Mouse (Mus musculus): ENCODE measurements at regions not wholly inside any gene's neighbourhood (a gene's known extent, or its start where the extent isn't known, plus 50 kb on each side); places are given as distances from the start of the nearest gene placed in this dataset.
"Not testable (repeated sequence)": the region's sequence is repeated elsewhere in the genome, so short reads cannot be mapped to it uniquely, and the experiment has no call there.

GRCm38 (mm10) chr12:54519370-54519769 is 137.0 kb downstream of the Sptssa start:
- DNase-seq (ENCODE audit: low read depth), result no peak

GRCm38 (mm10) chr12:54517265-54517664 is 139.1 kb downstream of the Sptssa start:
- no peak for DNase-seq (ENCODE audit: low read depth)

- DNase-seq (ENCODE audit: low read depth), result no peak
Measured at GRCm38 (mm10) chr12:54516463-54516862, 139.9 kb downstream of the Sptssa start.

- DNase-seq (ENCODE audit: low read depth), result not testable (repeated sequence)
Measured at GRCm38 (mm10) chr12:54516039-54516438, 140.3 kb downstream of the Sptssa start.

DNA sequence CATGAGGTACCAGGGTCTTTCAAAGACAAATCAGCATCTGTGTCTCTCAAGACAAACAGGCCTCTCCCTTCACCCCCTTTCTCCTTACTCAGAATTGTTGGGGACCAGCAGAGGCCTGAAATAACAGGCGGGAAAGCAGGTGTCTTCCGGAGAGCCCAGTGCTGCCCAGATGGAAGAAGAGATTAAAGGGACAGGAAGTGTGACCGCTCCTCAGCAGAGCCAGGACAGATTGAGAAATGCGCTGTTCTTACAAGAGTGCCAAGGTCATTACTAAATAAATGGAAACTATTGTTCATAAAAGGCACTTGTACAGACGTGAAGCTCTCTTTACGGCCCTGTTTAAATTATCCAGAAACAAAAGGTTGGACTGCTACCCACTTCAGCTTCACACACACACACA is 146.5 kb downstream of the Sptssa start:
- DNase-seq (ENCODE audit: low read depth), result no peak

DNA sequence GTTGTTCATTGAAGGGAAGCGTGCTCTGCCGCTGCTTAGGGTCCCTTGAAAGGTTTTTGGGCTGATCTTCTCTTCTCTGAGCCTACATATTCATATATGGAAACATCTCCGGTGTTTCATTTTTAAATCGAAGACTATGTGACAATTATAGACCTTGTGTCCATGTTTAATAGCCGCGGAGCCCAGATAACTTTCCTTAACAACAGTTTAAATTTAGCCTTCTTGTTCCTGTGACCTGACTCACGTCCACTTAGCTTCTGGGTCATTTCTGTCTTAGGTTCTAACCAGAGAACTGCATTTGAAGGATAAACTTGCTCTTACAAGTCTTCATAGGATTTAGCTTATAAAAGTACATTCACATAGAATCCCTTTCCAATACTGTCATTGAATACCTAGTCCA is 153.6 kb downstream of the Sptssa start:
- DNase-seq (ENCODE audit: low read depth), result no peak

DNA sequence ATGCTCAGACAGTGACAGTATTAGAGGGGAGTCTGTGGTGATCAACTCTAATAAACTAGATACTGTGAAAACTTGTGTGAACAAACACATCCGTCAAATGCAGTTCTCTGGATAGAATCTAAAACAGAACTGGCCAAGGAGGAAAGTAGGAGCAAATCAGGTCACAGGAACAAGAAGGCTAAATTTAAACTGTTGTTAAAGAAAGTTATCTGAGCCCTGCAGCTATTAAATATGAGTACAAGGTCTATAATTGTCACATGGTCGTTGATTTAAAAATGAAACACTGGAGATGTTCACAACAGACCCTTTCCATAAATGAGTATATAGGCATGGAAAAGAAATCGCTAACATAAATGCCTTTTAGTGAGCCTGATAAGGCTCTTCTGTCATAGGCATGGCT is 156.4 kb downstream of the Sptssa start:
- no peak for DNase-seq (ENCODE audit: low read depth)

GRCm38 (mm10) chr12:54495701-54496374 is 160.5 kb downstream of the Sptssa start:
- DNase-seq (ENCODE audit: low read depth), result no peak

DNA sequence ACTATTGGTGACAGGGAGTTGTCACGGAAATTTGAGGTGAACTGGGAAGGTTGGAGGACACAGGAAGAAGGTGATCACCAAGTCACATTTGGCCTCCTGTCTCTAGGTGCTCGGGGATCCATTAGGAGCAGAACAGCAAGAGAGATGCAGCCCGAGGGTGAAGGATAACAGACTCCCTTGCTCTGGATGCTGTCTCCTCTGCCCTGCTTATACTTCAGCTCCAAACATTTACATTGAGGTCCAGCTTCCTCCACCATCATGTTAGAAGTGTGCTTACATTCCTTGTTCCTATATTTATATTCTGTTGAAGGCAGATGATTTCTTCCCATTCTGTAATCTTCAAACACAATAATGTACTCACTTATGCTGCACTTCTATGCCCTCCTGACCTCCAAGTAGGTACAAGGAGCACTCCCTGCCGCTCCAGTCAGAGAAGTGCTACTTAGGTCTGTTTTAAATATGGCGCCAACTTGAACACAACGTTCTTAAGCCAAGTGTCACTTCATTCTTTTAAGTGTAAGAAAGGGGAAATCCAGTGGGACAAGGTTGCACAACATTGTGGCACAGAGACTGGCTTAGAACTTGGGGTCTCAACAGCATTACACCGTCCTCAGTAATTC is 161.5 kb downstream of the Sptssa start:
- no peak for DNase-seq (ENCODE audit: low read depth)

DNA sequence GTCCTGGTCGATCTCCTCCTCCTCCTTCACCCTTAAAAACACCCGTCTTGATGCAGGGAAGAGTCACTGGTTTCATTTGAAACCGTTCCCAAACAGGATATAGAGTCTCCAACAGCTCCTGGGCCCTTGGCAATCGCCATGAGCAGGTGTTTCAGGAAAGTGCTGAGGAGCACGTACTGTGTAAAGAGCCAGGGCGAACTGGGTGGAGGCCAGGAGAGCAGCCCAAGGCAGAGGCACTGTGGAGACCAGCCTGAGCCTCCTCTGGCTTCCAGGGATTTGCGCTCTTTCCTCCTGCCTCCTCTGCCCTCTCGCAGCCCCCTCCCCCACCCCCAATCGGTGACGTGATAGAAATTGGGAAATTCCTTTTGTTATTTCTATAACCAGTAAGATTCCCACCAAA is 163.6 kb downstream of the Sptssa start:
- no peak for DNase-seq (ENCODE audit: low read depth)

DNA sequence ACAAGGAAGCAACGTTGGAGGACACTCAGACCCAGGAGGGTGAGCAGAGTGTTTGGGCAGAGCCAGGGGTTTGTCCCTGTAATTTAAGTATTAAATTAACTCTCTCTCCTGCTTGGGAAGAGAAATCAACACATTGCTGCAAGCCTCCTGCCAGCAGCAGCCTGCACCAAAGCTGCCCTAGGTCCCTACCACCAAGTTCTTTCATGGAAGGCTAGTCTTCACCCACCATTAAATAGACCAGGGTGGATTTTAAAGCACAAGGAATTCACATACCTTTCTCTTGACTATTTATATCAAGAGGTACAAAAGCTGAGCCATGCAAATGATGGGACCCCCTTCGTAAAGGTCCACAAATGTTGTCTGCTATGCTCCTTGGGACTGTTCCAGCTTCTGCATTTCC is 165.9 kb downstream of the Sptssa start:
- no peak for DNase-seq (ENCODE audit: low read depth)

- DNase-seq (ENCODE audit: low read depth), result peak; percentile 75
Measured at GRCm38 (mm10) chr12:54489675-54490074, 166.7 kb downstream of the Sptssa start.

DNA sequence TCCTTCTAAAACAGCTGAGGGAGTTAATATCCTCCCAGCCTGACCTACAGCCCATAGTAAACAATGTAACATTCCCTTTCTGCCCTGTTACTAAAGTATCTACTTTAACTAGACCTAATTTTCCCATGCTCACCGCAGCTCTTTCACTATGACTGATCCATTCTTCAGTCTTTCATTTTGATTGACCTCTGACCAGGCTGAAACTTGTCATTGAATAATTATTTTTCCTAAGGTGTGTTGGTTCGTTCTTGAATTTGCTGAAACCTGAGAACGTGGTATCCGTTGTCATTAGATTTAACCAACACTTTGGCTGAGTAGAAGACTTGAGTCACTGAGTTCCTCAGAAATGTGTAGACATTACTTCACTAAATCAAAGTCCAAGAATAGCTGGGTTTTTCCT is 168.7 kb downstream of the Sptssa start:
- DNase-seq (ENCODE audit: low read depth), result peak; percentile 10

GRCm38 (mm10) chr12:54482020-54482419 is 174.4 kb downstream of the Sptssa start:
- no peak for DNase-seq (ENCODE audit: low read depth)

- no peak for DNase-seq (ENCODE audit: low read depth)
Measured at GRCm38 (mm10) chr12:54479841-54480240, 176.5 kb downstream of the Sptssa start.

- DNase-seq (ENCODE audit: low read depth), result no peak
Measured at GRCm38 (mm10) chr12:54472881-54473280, 183.5 kb downstream of the Sptssa start.

- no peak for DNase-seq (ENCODE audit: low read depth)
Measured at GRCm38 (mm10) chr12:54472407-54472806, 184.0 kb downstream of the Sptssa start.

GRCm38 (mm10) chr12:54467635-54468034 is 188.7 kb downstream of the Sptssa start:
- no peak for DNase-seq (ENCODE audit: low read depth)

DNA sequence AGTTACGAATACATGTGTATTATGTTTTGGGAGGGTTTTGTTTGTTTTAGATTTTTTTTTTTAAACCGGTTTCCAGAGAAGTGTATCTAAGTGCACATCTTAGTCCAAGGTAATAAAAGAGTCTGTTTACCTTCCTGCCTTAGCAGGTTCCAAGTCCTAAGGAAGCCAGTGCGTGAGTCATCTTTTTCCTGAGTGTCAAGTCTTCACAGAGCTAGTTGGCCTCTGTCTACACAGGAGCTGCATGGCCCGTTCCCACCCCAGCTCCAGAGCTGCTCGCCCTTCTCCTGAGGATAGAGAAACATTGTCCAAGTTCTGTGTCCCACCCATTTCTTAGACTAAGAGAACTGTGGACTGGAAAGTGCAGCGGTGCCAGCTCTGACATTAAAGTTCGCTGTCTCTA is 192.6 kb downstream of the Sptssa start:
- DNase-seq (ENCODE audit: low read depth), result no peak

GRCm38 (mm10) chr12:54461411-54461810 is 195.0 kb downstream of the Sptssa start:
- DNase-seq (ENCODE audit: low read depth), result no peak

DNA sequence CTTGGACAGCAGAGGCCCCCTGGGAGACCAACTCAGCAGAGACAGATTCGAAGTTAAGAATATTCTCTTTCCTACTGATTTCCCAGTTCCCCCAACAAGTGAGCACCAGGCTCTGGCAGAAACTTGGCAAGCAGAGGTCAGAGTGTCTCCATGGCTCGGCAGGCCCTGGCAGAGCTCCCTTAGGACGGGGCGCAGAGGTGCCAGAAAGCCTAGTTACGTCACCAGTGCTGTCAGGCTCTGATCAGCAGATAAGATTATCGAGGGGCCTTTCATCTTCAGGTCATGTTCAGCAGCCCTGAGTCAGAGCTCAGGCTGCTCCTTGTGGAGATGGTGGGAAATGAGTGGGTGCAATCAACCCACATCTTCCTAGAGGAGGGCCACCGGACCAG is 196.2 kb downstream of the Sptssa start:
- peak; percentile 41 for DNase-seq (ENCODE audit: low read depth)

DNA sequence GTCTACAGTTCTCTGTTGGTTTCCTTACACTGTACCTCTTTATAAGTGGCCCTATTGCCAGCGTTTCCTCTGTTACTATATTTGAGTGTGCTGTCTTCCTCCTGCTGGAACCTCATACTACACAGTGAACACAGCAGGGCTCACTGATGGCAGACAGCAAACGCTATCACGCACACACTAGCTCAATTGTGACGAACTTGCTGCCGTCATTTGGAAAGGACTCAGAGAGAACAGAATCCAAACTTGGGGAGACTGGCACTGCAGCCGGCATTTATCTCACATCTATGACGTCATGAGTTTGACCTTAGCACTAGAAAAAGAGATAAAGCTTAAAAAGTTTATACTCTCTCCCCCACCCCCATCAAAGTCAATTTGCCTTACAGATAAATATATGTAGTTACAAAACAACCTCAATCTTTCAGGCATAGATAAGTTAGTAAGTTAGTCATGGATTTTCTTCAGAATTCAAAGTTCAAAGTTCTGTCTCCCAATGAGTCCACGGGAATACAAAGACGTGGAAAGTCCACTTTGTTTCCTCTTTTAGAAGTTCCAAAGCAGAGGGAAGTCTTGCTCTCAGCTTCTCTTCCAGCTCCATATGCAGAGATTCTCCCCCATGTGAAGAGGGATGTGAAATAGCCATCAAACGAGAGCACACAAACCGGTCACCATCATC is 196.8 kb downstream of the Sptssa start:
- peak; percentile 46 for DNase-seq (ENCODE audit: low read depth)

GRCm38 (mm10) chr12:54456731-54457130 is 199.6 kb downstream of the Sptssa start:
- DNase-seq (ENCODE audit: low read depth), result no peak

Measured in induced T-regulatory cell, adult 2 months (primary cell).